Mouse (Mus musculus): ENCODE results near the gene Tcf7l1. TPM values are rescaled to one million over a fixed set of nuclear protein-coding genes. Genes with fewer than 3 reads are reported as not detected.
A peak's percentile ranks its signal among the peaks of the same experiment; 100 is the strongest.

The Tcf7l1 gene
- polyA plus RNA-seq, 1 experiment from 2014 or later = 16.1 TPM

DNA sequence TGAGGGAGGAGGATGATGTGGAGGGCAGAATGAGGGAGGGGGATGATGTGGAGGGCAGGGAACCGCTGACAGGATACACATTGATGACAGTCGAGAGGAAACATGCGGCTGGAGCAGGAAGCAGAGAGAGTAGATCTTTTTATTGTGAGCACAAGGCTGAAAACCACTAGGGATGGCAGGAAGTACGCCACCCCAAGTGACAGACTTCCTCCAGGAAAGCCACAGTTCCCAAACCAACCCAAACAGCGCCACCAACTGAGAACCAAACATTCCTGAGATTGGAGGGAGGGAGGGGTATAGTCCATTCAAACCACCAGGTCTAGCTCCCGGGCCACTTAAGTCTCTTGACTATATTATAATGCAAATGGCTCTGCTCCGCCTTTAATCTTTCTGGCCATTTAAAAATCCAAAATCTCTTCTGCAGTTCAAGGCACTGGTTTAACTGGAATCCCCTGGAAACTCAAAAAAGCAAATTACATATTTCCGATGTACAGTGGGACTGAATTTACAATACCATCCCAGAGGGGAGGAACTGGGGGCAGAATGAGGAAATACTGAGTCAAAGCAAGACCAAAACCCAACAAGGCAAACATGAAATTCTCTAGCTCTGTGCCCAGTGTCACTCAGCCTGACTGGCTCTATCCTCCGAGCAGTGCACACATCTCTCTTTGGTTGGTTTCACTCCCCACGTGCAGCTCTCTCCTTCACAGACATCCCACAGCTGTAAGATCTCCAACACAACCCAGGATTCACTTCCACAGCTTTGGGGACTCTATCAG is 30.6 kb downstream of the Tcf7l1 start:
- Histone ChIP-seq H3K4me1 (peaks cover 57% of the 10 kb centered on the region), H3K4me3 (no peak overlapping the region), H3K9ac (no peak overlapping the region), H3K36me3 (no peaks in the 10 kb centered on the region), H3K27me3 (replicated peaks) (no peaks in the 10 kb centered on the region), H3K27ac (replicated peaks) (no peak overlapping the region), H3K4me2 (no peak overlapping the region), H3K9me3 (no peaks in the 10 kb centered on the region)
- WGBS = 52% methylated on average over 10 of the region's 10 CpGs
- ATAC-seq (ENCODE audit: extremely low read depth, insufficient number of reproducible peaks, low FRiP score, low TSS enrichment) = no peak

DNA sequence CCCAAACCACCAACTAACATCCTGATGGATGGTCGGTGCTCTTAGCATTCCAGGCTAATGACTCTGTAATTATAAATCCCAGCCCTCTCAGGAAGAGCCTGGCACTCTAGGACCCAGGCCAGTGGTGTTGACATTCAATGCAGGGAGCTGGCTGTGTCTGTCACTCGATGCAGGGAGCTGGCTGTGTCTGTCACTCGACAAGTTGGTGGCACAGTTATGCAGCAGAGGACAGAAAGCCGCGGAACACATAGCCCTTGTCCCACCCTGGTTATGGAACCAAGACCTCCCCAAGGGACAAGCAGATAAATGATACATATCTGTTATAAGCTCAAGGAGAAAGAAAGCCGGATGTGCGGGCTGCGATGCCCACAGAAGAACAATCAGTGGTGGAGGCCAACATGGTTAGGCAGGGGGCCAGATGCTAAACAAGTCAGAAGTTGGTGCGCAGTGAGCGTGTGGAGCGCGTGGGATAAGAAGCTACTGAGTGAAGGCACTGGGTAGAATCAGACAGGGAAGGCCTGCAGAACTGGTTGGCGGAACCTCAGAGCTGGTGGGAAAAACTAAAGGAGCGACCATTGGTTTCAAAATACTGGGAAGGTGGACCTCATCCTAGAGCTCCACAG is 33.7 kb downstream of the Tcf7l1 start:
- WGBS = 43% methylated on average over 14 of the region's 14 CpGs
- peak overlapping the region; percentile 52 for H3K27ac ChIP-seq (replicated peaks)
- H3K9ac ChIP-seq = peak overlapping the region; percentile 1; the same call in 1 of the 2 replicates
- H3K27me3 ChIP-seq (replicated peaks) = no peaks in the 10 kb centered on the region
- no peak for ATAC-seq (ENCODE audit: extremely low read depth, insufficient number of reproducible peaks, low FRiP score, low TSS enrichment)
- H3K4me1 ChIP-seq = peaks cover 41% of the 10 kb centered on the region
- no peaks in the 10 kb centered on the region for H3K36me3 ChIP-seq
- no peaks in the 10 kb centered on the region for H3K9me3 ChIP-seq
- H3K4me2 ChIP-seq = peak overlapping the region; percentile 33
- no peak overlapping the region for H3K4me3 ChIP-seq

DNA sequence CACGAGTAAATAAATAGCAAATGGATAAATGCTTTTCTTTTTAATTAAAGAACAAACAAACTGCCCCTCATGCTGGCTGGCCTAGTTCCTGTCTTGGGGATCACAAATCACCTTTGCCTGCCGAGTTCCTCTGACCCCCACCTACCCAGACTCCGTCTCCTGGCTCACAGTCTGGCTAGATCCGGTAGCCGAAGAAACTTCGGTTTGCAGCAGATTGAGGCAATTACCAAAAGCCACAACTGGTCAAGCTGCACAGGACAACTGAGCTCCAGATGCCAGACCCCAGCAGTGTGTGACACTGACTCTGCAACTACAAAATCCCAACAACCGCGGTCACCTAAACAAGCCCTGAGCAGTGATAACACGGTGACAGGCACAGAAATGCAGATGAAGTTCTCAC is 34.8 kb downstream of the Tcf7l1 start:
- ATAC-seq (ENCODE audit: extremely low read depth, insufficient number of reproducible peaks, low FRiP score, low TSS enrichment) = no peak
- H3K9ac ChIP-seq = no peak overlapping the region
- H3K27ac ChIP-seq (replicated peaks) = no peak overlapping the region
- no peak overlapping the region for H3K4me3 ChIP-seq
- H3K36me3 ChIP-seq = no peaks in the 10 kb centered on the region
- WGBS = 30% methylated on average over 9 of the region's 9 CpGs
- peaks cover 38% of the 10 kb centered on the region for H3K4me1 ChIP-seq
- no peaks in the 10 kb centered on the region for H3K27me3 ChIP-seq (replicated peaks)
- no peaks in the 10 kb centered on the region for H3K9me3 ChIP-seq
- H3K4me2 ChIP-seq = no peak overlapping the region

DNA sequence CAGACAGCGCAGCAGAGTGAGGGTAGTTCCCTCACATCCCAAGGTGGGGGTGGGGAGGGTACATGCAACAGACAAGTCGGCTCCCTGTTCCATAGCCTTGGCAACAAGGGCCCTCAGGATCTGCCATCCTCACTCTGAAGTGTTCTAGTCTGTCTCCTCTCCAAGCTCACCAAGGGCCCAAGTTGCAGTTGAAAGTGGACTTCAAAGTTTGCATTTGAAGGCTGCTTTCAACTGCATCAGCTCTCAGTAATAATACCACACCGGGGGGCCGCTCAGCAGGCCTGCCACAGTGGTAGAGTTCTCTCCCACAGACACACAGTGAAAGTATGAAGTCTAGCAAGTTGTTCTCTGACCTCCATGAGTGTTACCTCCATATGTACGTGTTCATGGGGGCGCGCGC is 35.3 kb downstream of the Tcf7l1 start:
- no peak overlapping the region for H3K27ac ChIP-seq (replicated peaks)
- H3K36me3 ChIP-seq = no peaks in the 10 kb centered on the region
- H3K27me3 ChIP-seq (replicated peaks) = no peaks in the 10 kb centered on the region
- H3K4me3 ChIP-seq = no peak overlapping the region
- H3K4me1 ChIP-seq = peaks cover 38% of the 10 kb centered on the region
- WGBS = 82% methylated on average over 8 of the region's 8 CpGs
- H3K9ac ChIP-seq = no peak overlapping the region
- no peak overlapping the region for H3K4me2 ChIP-seq
- ATAC-seq (ENCODE audit: extremely low read depth, insufficient number of reproducible peaks, low FRiP score, low TSS enrichment) = no peak
- no peaks in the 10 kb centered on the region for H3K9me3 ChIP-seq

DNA sequence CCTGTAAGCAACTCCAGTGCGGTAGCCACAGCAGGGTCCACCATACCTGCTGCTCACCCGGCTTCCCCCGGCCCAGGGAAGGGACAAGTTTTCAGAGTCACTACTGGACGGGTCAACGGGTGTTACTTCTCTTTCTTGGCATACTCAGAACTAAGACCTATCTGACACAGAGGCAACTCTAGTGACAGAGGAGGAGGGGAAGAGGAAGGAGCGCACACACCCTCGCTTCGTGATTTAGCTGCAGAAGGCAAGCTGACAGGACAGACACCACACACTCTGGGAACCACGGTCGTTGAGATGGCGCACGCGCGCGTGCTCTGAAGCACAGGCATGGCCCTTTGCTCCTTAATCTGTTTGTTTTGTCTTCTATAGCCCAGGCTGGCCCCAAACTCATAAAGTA is 36.2 kb downstream of the Tcf7l1 start:
- H3K4me3 ChIP-seq = no peak overlapping the region
- H3K9me3 ChIP-seq = no peaks in the 10 kb centered on the region
- no peak overlapping the region for H3K9ac ChIP-seq
- H3K36me3 ChIP-seq = no peaks in the 10 kb centered on the region
- ATAC-seq (ENCODE audit: extremely low read depth, insufficient number of reproducible peaks, low FRiP score, low TSS enrichment) = no peak
- peaks cover 41% of the 10 kb centered on the region for H3K4me1 ChIP-seq
- H3K4me2 ChIP-seq = no peak overlapping the region
- WGBS = 72% methylated on average over 15 of the region's 15 CpGs
- H3K27me3 ChIP-seq (replicated peaks) = no peaks in the 10 kb centered on the region
- no peak overlapping the region for H3K27ac ChIP-seq (replicated peaks)

DNA sequence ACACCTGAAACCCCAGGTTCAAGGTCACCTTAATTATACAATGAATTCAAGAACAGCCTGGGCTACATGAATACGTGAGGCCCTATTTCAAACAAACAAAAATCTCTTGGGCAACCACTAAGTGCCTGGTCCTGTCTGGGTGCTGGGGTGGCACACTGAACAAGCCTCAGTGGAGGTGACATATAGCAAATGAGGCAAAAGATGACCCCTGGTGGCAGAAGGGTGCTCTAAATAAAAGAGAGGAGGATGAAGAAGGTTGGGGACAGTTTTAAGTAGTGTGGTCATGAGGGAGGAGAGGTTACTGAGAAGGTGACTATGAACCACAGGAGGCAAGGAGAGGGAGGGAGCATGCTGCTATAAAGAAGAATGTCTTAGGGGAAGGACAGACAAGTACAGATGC is 37.8 kb downstream of the Tcf7l1 start:
- Histone ChIP-seq H3K27ac (replicated peaks) (no peak overlapping the region), H3K4me1 (peaks cover 52% of the 10 kb centered on the region), H3K27me3 (replicated peaks) (no peaks in the 10 kb centered on the region), H3K4me2 (no peak overlapping the region), H3K9ac (no peak overlapping the region), H3K4me3 (no peak overlapping the region), H3K9me3 (no peaks in the 10 kb centered on the region), H3K36me3 (no peaks in the 10 kb centered on the region)
- WGBS = 76% methylated on average over 1 of the region's 1 CpGs
- no peak for ATAC-seq (ENCODE audit: extremely low read depth, insufficient number of reproducible peaks, low FRiP score, low TSS enrichment)

DNA sequence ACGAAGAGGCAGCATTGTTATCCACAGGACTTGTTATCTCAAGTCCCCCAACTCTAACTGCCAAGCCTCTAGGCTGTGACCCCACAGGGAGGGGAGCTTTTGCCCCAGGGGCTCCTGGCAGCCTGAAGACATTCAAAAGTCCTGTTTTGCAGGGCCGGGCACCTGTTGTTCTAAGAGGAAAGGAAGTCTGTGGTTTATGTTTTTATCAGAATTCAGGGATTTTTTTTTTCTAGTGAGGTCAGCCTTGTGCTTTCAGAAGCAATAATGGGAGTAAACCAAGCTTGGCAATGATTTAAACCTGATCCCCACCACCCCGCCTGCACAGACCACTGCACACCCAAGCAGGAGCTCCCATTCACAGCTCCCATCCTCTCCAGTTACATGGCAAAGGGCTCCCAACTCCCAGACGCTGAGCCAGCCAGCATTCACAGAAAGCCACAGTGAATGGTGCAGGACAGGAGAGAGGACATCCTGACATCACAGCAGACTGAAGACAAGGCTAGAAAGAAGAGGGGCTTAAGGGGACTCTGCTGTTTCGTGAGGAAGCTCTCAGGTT is 40.1 kb downstream of the Tcf7l1 start:
- peak overlapping the region; percentile 38 for H3K4me2 ChIP-seq
- no peak for ATAC-seq (ENCODE audit: extremely low read depth, insufficient number of reproducible peaks, low FRiP score, low TSS enrichment)
- 24% methylated on average over 5 of the region's 5 CpGs for WGBS

DNA sequence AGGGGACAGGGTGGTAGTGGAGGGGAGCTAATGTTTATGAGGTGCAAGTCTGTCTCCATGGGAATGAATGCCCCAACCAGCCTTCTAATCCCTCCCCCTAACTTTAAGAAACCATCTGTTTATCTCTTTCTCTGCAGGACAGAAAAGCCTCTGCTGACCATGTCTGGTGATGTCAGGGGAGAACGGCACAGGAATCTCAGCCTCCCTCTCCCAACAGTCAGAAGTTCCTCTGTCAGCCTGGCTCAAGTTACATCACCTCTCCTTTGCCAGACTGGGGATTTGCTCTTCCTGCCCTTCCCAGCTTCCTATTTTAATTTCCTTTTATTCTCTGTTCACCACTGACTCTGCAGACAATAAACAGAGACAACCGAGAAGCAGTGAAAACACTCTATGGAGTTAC is 40.6 kb downstream of the Tcf7l1 start:
- H3K27me3 ChIP-seq (replicated peaks) = no peaks in the 10 kb centered on the region
- peaks cover 50% of the 10 kb centered on the region for H3K4me1 ChIP-seq
- ATAC-seq (ENCODE audit: extremely low read depth, insufficient number of reproducible peaks, low FRiP score, low TSS enrichment) = no peak; the same call in 1 of the 2 replicates
- 0 out of 2 replicates have a peak overlapping the region, but pooled peaks have one; percentile 14 for H3K9ac ChIP-seq
- no peak overlapping the region for H3K4me3 ChIP-seq
- H3K36me3 ChIP-seq = no peaks in the 10 kb centered on the region
- no peaks in the 10 kb centered on the region for H3K9me3 ChIP-seq
- WGBS = 7% methylated on average over 2 of the region's 2 CpGs
- H3K27ac ChIP-seq (replicated peaks) = peak overlapping the region; percentile 60
- H3K4me2 ChIP-seq = peak overlapping the region; percentile 38

More for the DNA sequence above, 40.1 kb downstream of the Tcf7l1 start:
- Histone ChIP-seq H3K4me3 (no peak overlapping the region), H3K36me3 (no peaks in the 10 kb centered on the region), H3K4me1 (peaks cover 45% of the 10 kb centered on the region), H3K27me3 (replicated peaks) (no peaks in the 10 kb centered on the region), H3K9me3 (no peaks in the 10 kb centered on the region), H3K27ac (replicated peaks) (peak overlapping the region; percentile 60), H3K9ac (no peak overlapping the region)

DNA sequence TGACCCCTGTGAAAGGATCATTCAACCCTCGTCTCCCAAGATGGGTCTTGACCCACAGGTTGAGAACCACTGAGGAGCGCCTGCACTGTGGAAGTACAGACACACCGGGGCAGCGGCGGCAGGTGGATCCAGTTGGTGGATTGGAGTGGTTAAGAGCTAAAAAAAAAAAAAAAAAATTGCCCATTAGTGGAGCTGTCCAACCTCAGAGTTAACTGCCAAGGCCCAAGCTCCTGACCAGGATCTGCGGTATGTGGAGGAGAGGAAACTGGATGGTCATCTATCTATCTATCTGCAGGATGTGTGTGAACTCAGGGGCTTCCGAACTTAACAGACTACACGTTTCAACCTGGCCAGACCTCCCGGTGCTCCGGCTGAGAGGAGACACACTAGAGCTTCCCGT is 41.2 kb downstream of the Tcf7l1 start:
- H3K27me3 ChIP-seq (replicated peaks) = no peaks in the 10 kb centered on the region
- H3K9me3 ChIP-seq = no peaks in the 10 kb centered on the region
- H3K4me1 ChIP-seq = peaks cover 55% of the 10 kb centered on the region
- no peak overlapping the region for H3K4me3 ChIP-seq
- H3K9ac ChIP-seq = no peak overlapping the region
- 51% methylated on average over 11 of the region's 11 CpGs for WGBS
- no peak for ATAC-seq (ENCODE audit: extremely low read depth, insufficient number of reproducible peaks, low FRiP score, low TSS enrichment)
- H3K4me2 ChIP-seq = no peak overlapping the region
- H3K36me3 ChIP-seq = no peaks in the 10 kb centered on the region
- peak overlapping the region; percentile 60 for H3K27ac ChIP-seq (replicated peaks)

DNA sequence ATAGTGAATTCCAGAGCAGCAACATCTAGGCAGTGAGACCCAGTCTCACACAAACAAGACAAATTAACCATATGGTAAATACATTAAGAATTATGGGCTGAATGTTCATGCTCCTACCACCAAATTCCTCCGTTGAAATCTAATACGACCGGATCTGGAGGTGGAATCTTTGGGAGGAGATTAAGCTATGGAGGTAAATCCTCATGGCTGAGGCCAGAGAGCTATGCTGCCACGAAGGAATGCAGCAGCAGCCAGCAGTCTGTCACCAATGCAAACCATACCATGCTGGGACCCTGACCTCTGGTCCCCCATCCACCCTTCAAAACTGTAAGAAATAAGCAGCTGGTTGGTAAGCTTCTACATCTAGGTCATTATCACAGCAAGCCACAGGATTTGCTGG is 41.9 kb downstream of the Tcf7l1 start:
- H3K27me3 ChIP-seq (replicated peaks) = no peaks in the 10 kb centered on the region
- no peak overlapping the region for H3K4me2 ChIP-seq
- 32% methylated on average over 4 of the region's 4 CpGs for WGBS
- H3K27ac ChIP-seq (replicated peaks) = no peak overlapping the region
- no peaks in the 10 kb centered on the region for H3K9me3 ChIP-seq
- no peak overlapping the region for H3K9ac ChIP-seq
- ATAC-seq (ENCODE audit: extremely low read depth, insufficient number of reproducible peaks, low FRiP score, low TSS enrichment) = no peak
- H3K36me3 ChIP-seq = no peaks in the 10 kb centered on the region
- no peak overlapping the region for H3K4me3 ChIP-seq
- H3K4me1 ChIP-seq = peaks cover 62% of the 10 kb centered on the region

DNA sequence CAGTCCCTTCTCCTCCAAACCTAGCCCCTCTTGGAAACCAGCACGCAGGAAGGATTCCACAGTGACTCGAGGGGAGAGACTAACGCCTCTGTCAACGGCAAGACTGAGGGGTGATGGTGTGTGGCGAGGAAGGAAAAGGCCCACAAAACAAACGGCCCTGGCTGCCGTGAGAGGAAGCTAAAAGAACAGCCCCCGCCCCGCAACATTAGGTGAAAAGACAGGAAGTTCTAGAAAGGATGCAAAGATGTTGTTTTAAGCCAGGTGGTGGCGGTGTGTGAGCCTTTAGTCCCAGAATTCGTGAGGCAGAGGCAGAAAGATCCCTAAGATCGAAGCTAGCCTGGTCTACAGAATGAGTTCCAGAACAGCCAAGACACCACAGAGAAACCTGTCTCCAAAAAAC is 43.3 kb downstream of the Tcf7l1 start:
- WGBS = 49% methylated on average over 12 of the region's 12 CpGs
- no peak overlapping the region for H3K27ac ChIP-seq (replicated peaks)
- H3K4me2 ChIP-seq = no peak overlapping the region
- H3K4me3 ChIP-seq = no peak overlapping the region
- no peaks in the 10 kb centered on the region for H3K36me3 ChIP-seq
- H3K27me3 ChIP-seq (replicated peaks) = no peaks in the 10 kb centered on the region
- ATAC-seq (ENCODE audit: extremely low read depth, insufficient number of reproducible peaks, low FRiP score, low TSS enrichment) = no peak
- peaks cover 76% of the 10 kb centered on the region for H3K4me1 ChIP-seq
- H3K9ac ChIP-seq = no peak overlapping the region
- no peaks in the 10 kb centered on the region for H3K9me3 ChIP-seq

All from heart, embryonic 13.5 days (tissue).